Mouse (Mus musculus) stomach, postnatal 0 days (tissue): ENCODE measurements around the gene Sprn.

Experiments
- CTCF ChIP-seq: IDR thresholded peaks from 2 replicates; pipeline ENCODE4 v1.5.1; 2016; ENCODE audit warnings: antibody characterized with exemption, low read depth, mild to moderate bottlenecking, moderate library complexity
- EP300 ChIP-seq: optimal IDR thresholded peaks from 2 replicates; pipeline ENCODE3; 2016; ENCODE audit warnings: antibody characterized with exemption

DNA sequence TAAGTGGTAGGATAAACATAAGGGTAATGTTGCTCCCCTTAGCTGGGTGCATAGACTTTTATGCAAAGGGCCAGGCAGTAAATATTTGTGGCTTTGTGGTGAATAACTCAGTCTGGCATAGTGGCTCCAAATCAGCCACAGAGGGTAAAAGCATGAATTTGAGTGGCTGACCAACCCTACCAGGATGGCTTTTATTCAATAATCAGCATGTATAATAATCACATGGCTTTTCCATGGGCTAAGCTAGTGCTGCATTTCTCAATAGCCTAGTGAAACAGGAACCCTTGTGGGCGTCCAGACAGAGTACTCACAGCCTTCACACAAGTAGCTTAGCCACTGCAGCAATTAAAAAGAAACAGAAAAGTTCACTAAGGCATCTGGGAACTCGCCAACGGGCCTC is 42.7 kb downstream of the Sprn start:
- TF ChIP-seq CTCF (no peak), EP300 (no peak)
